Mouse (Mus musculus) urinary bladder, postnatal 36 days (tissue): ENCODE data around the gene Adgrg2.

ENCODE experiments used
- DNase-seq, 2 experiments: peaks; one replicate each; pipeline ENCODE4 v3.0.0; 2022; ENCODE audit warnings: low spot score in 2 of 2, mixed read lengths in 1 of 2

Gene Adgrg2

DNA sequence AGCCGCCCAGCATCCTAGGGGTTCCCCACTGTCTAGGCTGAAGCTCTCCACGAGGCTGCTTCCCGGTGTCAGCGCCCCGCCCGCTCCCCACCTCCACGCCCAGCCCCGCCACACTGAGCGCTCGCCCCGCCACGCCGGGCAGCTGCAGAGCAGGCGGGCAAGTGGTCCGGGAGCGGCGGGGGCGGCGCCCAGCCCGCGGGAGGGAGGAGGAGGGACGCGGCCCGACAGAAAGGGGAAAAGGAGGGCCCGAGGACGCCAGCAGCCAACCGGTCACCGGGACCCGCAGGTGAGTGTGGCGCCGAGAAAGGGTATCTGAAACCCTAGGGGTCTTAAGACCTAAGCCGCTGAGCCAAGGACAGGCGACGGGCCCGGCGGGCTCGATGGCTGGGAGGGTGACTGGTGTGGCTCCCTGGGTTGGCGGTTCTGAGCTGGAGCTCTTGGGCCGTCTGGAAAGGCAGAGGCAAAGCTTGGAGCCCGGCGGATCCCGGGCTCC, at the start of gene Adgrg2:
TSS of gene Adgrg2 (plus strand) at position 227 of the 493 bp plus-strand sequence.
- DNase-seq: no peak

DNA sequence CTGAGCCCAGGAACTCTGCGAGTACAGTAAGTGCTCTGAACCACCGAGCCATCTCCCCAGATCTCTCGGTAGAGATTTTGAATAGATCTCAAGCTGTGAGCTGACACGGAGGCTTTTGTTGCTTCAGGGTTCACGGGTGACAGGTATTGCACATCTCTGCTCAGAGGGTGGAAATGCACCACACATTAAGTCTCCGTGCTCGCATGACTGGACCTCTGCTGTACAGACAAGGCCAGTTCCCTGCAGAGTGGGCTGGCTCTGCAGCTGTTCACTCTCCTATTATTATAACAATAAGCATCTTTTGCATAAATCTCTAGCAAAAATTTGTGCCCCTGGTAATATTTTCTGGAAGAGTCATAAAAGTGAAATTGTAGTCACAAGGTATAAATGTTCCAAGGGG, 39.5 kb upstream of the Adgrg2 start:
- no peak for DNase-seq

DNA sequence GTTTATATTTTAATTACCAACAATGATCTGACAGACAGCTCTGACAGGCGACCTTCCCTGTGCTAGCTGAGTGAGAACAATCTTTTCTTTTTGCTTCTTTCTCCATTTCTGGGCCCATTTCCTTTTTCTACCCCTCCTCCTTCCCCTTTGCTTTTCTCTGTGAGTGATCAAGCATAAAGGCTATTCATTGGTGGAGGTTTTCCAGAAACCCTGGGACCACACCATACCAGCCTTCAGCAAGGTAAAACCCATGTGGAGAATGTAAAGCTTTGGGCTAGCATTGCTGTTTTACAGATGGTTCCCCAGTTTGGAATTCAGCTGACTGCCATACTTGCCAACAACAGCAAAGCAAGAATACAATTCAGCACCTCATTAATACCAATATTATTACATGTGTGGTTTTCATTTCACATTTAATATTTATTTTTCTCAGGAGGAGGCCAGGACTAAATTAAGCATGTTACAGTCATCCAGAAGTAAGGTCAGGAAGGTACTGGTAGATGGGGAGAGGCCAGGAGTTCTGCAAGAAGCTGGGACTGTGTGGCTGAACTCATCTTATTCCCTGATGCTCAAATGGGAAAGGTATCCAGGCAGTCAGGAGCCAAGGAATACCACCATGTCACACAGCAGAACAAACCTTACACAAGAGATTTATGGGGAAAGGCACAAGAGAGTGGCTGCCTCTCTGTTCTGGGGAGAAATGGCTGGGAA, 38.4 kb upstream of the Adgrg2 start:
- DNase-seq: no peak

DNA sequence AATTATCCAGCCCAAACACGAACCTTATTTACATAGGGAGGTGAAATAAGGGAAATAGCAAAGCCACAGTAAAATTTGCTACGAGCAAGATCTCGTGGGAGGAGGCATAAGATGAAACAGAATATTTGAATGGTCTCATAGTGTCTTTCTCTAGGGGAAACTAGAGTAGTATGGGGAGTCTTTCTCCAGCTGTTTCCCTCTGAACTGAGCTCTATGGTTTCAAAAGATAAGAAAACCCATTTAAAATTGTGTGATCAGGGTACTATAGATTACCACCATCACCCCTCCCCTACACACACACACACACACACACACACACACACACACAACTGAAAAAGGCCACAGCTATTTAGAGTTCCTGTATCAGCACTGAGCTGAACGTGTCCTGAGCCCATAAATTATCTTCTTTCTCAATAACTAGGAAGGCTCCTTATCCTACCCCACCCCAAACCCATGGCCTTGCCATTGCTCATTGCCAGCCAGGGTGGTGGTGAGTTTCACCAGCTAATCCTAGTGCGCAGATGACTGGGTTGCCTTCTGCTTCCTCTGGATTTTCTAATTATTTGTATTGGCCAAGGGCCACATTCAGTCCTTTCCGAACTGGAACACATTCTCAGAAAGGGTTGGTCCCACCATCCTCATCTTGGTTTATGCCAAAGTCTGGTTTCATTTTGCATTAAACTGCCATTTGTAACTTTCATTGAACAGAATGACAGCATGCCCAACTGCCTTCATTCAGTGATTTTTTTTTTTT, 5.6 kb upstream of the Adgrg2 start:
- peak in 1 of 2 experiments; percentile 5 for DNase-seq

DNA sequence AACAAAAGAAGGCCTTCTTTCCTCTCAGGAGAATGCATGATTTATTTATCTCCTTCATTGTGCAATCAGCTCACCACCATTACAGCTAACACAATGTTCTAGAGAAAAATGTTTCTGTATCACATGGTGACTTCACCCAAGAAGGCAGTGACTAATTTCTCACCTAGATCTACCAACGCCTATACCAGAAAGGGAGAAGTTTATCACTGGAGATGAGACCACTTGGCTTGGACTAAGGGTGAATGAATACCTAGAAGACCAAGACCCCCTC, 5.1 kb upstream of the Adgrg2 start:
- DNase-seq: no peak

DNA sequence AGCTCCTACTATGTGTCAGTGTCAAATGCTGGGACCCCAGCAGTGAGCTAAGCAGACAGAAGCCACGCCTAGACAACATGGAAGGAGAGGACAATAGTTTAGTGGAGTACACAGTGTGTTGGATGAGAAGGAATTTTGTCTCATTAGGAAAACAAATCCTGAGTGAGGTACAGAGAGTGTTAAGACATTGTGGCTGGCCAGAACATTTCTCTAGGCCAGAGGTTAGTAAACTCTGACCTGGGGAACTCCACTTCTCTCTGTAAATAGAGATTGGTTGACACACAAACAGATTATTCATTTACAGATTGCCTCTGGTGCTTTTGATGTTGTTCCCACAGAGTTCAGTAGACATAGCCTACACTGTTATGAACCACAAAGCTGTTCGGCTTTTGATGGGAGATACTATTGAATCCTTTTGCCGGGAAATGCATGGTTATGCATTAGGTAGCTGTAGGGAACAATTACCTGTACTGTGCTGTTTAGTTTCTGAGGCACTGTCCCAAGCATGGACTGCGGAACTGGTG, 22.5 kb downstream of the Adgrg2 start:
- no peak for DNase-seq

DNA sequence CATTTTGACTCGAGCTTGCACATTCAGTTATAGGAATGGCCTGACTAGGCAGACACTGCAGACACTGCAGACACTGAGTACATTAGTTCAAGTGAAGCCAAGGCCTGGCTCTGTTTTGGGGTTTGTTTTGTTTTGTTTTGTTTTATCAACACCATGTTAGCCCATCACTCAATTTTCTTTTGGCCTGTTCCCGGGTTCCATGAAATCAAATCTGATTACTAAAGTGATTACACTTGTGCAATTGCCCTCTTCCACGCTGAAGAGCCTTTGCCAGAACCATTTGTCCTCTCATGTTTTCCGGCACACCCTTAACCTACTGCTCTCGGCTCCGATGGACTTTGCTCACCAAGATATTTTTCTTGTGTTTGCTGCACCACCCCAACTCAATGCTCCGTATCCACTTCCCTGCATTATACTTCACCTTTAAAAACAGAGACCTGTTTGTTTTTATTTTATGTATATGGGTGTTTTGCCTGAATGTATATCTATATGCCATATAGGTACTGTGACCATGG, 23.4 kb downstream of the Adgrg2 start:
- DNase-seq: no peak

DNA sequence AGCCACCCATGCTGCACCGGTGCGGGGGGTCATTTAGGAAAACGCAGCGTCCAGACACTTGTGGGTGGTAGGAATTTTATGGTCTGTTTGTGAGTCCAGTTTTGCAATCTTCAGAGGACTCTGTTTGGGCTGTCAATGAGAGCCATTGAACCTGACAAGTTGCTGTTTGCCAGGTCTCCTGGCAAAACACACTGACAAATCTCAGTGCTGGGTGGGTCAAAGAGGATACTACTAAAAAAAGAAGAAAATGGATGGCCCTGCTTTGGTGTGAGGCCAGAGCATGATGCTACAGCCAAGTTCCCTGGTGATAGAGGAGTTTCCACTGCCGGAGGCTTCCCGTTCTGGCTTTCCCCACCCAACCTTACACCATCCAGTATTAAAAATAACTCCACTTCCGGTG, 27.9 kb downstream of the Adgrg2 start:
- peak in 1 of 2 experiments; percentile 45 for DNase-seq

DNA sequence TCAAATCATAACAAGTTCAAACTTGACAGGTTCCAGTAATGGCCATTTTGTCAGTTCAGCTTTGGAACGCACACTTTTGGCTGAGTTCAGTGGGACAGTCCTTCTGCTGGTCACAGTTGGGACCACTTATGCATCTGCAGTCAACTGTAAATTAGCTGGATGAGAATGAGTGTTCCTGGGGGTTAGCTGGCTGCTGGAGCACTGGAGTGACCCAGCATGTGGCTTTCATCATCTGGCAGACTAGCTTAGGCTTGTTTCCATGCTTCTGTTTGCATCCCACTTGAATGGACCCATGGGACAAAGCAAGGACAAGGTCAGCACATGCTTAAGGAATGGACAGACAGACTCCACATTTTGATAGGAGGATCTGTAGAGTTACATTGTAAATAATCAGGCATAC, 33.2 kb downstream of the Adgrg2 start:
- peak in 1 of 2 experiments; percentile 2 for DNase-seq

DNA sequence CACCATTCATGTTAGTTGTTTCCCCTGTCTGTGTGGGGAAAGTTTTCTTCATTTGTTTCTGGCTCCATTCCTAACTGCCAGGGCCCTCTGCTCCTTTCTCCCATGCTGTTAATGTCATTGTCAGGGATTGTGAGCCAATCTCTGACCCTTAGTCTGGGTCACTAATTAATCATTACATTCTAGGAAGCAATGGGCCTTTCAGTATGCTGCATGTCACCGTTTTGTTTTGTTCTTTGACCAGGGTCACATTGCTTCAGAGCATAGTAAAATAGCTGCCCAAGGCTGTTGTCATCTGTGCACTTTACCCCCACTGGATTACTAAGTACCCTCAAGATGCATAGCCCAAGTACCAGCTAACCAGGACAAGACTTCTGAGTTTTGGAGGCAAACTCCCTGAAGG, 36.0 kb downstream of the Adgrg2 start:
- no peak for DNase-seq

DNA sequence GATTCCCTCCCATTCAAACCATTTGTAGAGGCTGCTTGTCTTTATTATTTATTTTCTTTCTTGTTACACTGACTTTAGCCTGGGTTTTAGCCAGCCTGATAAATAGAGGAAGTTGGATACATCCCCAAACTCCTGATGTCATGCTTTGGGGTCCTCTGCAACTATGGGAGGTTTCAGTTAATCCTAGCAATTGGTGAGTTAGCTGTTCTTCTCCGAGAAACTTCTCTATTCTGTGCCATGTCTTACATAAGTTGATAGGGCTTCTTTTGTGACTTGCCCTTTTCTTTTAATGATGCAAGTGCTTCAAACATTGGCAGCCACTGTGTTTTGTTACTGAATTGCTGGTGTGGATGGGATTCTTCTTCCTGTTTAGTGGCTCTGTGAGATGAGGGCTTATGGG, 36.4 kb downstream of the Adgrg2 start:
- no peak for DNase-seq

DNA sequence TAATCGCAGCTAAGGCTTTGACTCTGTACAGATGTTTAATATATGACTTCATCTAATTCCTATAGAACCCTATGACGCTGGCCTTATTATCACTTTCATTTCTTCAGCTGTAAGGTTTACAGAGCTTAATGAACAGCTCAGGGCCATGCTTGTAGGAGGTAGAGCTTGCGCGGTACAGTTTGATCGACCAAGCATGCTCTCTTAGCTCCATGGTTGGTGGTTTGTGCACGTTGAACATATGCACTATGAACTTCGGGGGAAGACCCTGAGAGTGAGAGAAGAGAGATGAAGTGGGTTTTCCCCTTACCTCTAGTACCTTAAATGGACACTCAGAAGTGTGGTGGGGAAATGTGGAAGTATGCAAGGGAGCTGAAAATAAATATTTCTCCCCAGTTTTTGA, 41.7 kb downstream of the Adgrg2 start:
- DNase-seq: no peak

DNA sequence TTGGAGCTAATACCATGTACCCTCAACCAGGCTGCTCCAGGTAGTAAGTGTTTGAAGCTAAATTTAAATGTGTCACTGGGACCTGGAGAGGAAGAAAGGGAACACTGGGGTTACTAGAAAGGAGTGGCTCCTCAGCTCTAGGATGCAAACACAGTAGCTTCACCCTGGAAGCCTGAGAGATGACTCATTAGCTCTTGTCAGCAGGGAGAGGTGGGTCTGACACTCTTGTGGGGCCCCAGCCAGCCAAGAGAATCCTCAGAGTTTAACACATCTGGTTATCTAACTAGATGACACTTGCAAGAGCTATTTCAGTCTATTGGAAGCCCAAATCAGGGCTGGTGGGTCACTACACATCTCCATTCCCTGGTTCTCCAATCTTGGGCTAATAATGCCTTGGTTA, 50.8 kb downstream of the Adgrg2 start:
- DNase-seq: no peak

DNA sequence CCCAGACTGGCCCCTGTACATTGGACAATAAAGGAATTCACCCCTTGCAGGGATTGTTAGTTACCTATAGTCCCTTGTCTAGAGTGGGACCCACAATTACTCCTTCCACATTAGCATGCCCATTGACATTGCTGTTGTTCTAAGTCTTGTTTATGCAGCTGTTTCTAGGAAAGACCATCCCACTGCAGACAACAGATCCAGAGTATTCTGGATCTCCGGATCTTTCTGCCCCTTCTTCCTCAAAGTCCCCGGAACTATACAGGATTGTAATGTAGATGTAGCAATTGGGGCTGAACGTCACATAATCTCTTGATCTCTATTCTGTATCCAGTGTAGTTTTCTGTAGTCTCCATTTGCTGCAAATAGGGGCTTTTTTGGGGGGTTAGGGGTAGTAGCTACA, 57.9 kb downstream of the Adgrg2 start:
- DNase-seq: no peak

DNA sequence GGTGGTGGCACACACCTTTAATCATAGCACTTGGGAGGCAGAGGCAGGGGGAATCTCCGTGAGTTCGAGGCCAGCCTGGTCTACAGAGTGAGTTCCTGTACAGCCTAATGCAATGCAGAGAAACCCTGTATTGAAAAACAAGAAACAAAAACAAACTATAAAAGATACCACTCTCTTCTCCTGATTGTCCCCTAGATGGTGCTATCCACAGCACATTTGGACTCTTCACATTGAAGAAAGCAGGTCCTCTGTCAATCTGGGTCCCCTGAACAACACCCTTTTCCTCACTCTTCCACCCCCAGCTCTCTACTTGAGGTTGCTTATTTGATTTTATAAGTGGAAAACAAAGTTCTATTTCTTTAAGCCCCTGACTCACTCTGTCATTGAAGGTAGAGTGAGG, 58.9 kb downstream of the Adgrg2 start:
- DNase-seq: no peak

DNA sequence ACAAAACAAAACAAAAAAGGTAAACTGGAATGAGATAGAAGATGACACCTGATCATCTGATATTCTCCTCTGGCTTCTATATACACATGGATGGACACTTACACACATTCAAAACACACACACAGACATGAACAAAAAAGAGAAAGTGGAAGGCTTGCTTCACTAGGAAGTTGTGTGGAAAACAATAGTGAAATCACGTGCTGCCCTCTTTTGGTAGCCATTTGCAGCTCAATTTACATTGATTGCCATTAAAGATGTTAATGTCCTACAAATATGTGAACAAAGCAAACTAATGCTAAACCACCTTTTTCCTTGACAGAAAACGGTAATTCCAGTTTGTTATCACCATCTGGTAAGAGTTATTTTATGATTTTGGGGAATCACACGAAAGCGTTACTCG, 65.2 kb downstream of the Adgrg2 start:
- no peak for DNase-seq

DNA sequence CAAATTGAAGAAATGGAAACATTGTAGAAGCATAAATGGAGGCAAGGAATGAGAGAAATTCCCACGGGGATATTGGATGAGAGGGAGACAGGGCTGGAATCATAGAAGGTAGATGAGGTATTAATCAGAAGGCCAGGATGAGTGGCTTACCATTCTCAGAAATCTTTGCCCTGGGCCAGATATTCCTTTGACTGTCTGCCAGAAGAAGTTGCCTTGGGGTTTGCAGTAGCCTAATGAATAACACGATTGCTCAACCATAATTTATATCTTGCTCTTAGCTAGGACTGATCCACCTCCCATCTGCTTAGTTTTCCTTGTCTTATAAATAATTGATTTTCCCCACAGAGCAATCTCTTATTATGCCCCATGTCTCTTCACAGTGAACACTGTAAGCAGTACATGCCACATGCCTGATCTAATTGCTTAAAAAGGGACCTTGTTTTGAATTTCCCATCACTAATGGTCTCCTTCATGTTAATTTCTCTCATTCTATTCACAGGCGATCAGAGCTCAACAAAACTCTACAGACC, 80.8 kb downstream of the Adgrg2 start:
- no peak for DNase-seq

DNA sequence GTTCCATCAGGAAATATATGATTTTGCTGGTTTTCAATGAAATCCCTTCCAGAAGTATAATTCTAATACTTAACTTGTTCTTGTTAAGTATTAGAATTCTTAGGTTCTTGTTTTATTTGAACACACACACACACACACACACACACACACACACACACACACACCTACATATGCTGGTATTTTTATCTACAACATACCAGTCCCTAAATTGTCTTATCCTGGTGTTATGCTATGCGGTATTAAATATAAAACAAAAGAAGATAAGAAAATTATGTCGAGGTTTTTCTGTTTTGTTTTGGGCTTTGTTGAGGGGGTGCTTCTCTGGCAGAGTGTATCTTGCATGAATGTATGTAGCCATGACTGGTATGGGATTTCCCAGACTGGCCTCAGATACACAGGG, 99.3 kb downstream of the Adgrg2 start:
- DNase-seq: no peak

DNA sequence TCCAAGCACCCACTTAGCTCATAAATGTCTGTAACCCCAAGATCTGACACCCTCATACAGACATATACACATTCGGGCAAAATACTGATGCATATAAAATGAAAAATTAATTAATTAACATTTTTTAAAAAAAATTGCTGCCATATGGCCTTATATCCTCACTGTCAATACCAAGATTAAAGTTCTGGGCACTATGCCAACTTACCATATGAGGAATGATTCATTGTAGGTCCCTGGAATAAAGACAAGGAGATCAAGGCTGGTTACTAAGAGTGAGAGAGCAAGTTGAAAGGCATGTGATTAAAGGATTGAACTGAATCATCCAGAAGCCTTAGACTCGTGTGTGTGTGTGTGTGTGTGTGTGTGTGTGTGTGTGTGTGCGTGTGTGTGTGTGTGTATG, 103.8 kb downstream of the Adgrg2 start:
- DNase-seq: no peak

DNA sequence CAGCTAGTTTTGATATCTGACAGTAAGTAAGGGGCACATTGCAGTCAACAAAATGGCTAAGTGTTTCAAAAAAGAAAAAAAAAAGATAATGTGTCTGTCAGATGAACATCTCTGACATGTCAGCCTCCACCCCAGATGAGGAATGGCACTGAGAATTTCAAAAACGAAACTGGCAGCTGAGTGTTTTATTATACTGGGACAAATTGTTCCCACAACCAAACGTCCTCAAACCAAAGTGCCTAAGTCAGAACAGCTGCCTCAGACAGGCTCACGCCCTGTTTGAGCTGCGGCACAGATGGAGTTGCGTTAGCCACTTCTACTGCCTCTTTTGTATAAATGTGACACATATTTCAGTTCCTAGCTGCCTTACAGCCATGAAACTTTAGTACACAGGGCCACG, 104.4 kb downstream of the Adgrg2 start:
- DNase-seq: no peak

DNA sequence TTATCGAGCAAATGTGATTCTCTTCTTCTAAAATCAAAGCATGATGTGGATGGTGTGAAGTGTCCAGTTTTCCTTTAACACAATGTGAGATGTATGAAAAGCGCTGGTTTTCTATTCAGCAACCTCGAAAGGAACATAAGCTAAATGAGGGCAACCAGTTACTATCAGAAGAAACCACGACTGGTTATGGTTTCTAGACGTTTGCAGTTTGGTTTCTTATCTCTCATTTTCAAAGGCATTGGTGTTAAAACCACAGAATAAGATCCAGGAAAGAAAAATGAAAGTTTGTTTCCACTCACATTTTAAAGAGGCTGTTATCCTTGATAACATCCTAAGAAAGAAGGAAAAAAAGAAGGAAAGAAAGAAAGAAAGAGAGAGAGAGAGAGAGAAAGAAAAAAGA, 106.0 kb downstream of the Adgrg2 start:
- DNase-seq: no peak

DNA sequence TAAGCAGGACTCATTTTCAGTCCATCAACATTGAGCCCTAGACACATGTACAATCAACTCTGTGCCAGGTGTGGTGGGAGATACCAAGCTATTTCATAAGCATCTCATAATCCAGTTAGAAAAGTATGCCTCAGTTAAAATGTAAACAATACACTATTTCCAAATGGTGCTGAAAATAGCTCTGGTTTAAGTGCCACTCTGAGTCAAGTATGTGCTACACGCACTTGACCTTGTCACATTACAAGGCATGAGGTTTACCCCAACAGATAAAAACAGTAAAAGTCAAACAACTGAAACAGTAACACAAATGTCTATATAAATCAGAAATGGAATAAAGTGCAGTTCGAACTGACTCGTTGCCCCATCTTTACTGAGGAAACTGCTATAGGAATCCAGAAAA, 110.6 kb downstream of the Adgrg2 start:
- no peak for DNase-seq

DNA sequence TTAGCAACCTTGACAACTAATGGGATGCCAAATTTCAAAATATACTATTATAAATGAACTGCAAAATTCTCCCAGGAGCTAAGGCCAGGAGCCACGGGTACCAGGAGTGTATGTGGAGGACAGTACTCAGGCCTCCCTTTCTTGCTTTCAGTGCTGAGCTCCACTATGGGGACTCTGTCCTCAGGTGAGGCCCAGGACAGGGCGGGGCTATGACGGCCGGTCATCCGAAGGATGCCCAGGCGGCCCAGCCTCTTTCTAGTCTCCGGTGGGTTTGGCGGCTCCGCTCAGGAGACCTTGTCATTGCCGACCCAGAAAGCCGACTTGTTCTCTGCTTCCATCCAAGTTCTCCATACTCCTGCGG, 111.2 kb downstream of the Adgrg2 start:
- no peak for DNase-seq
